Mouse (Mus musculus) urinary bladder, postnatal 14 days (tissue): ENCODE data around the gene Mlip.

ENCODE experiments used
- DNase-seq: peaks from one replicate; pipeline ENCODE4 v3.0.0; 2021; ENCODE audit warnings: low spot score

Mlip gene

DNA sequence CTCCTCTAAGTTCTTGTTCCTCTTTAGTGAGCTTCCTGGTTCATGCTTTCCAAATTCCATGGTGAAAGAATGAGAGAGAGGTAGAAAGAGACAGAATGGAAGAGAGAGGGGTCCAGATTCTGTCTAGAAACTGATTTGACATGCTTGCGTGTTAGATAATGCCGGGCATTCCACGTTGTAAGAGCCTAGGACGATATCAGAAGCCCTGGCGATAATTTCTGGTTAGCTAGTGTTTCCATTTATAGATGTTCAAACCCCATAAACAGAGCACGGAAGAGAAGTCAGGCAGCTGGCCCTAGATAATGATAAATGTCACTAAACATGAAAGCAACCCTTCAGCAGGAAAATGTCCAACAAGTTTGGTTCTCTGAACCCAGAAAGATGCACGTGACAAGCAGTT lies 5.1 kb downstream of the Mlip start:
- no peak for DNase-seq

DNA sequence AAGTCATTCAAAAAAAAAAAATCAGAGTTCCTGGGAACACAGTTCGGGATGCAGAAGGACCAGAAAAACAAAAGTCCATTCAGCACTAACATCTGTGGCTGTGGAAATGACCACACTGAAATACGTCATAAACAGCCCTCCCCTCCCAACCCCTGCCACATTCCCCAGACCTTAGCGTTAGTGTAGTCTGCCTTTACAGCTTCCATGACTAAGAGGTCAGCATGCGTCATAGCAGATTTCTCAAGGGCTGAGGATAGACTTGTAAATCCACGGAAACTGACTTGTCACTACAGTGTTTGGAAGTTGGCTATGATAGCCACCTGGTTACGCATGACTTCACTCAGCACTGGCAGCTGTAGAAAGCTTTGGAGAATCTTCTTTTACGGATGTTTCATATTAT lies 8.5 kb downstream of the Mlip start:
- DNase-seq, result no peak

DNA sequence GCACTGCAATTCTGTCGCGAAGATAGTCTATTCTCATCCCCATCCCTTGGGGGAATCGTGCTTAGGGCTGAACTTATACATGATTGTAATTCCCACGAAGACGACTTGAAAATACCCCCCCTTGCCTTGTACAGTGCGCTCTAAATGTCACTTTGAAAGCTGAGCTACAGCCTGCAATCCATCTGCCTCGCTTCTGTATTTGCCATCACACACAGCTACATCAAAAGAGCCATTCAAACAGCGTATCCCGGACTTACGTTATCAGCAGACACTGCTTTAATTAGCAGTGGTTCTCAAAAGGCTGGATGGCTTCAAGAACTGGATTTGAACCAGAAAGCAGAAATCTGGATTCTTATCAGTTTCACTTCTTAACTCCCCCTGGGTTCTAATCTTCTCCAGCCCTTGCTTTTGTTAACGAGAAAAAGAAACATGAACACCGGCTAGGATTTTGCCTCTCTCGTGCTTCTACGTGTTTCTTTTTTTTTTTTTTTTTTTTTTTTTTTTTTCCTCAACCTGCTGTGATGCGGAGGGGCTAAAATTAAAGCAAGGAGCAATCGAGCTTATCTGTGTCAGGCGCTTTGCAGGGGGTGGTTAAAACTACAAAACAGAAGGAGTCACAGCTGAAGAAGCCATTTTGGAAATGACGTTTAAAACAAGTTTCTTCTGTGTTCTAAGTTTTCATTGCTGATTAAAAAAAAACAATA lies 12.5 kb downstream of the Mlip start:
- no peak for DNase-seq

DNA sequence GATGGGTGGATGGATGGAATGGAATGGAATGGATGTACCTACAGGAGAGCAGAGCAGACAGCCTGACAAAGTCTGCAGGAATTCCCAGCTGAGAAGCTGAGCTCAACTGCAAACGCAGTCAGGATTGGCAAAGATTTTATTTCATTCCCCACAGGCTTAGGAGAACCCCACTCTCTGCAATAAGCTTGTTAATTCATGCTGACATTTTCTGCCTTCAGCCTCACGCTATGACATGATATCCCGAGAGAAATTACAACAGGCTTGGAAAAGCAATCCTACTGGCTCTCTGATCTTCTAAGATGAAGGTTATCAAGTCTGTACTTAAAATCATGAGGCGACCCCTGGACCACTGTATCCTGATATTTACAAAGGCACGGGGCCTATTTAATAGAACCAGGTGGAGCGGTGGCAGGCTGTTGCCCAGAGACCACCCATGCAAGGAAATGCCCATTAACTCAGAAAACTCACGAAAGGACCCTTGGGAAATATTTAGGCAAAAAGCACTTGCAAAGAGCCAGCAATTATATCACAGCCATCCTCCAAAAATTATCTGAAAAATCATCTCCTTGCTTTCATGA lies 13.1 kb downstream of the Mlip start:
- DNase-seq, result no peak

DNA sequence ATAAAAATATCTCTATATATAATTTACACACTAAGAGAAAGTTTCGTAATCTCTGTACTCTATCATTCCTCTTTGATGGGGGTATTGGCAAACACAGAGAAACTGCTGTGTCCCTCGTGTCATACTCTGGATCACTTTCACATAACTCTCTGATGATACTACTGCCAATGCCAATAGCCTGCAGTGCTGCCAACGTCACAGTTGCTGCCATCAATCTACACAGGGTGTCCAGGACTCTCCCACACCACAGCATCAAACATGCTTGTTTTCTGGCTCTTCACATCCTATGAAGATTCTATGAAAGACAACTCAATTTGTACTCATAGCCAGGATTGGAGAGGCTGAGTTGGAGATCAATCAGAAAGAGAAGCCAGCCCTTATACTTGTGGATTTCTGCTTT lies 17.4 kb downstream of the Mlip start:
- no peak for DNase-seq

DNA sequence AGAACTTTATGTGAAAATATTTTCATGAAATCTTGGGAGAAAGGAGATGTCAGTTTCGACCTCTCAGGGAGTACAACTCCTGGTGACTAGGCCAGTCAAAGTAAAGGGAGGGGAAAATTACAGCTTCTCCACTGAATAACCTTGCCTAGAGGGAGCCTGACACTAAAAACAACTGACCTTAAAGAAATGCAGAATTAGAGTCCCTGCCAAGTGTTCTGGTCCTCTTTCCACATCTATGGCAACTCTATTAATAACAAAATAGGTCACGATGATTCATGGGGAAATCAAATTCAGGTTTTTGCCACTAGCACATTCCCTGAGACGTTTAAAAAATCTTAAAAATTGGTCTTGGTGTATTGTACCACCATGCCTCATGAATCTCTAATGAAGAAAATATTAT lies 34.4 kb downstream of the Mlip start:
- DNase-seq, result no peak

DNA sequence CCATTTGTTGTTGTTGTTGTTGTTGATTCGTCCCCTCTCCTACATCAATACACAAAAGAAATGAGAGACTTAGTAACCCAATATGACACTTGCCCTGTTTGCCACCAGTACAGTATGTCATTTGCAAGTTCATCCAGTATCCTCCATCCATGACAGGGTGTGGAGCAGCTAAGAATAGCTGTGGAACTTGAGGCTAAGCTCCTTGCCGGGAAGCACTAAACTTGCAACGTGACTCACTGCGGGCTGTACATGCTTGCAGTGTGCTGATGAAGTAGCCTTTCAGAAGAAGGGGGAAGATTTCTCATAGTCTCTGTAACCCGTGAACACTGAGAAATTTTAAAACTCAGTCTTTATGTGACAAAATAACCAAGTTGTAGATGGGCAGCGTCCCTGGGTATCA lies 42.2 kb downstream of the Mlip start:
- no peak for DNase-seq

DNA sequence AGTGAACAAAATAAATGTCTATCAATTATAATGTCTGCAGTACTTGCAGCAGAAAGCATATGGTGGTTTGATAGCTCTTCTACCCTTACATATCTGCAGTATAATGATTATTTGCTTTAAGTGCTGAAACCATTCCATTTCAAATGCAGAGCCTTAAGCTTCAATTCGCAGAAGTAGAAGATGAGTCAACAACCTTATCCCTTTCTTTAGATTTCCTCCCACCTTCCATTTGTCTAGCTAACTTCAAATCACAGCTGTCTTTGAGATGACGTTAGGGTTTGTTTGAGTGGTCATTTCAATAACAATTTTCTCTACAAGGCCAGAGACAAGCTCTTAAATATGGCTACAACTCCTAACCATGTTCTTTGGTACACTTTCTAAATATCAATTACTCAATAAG lies 47.4 kb downstream of the Mlip start:
- DNase-seq, result no peak

DNA sequence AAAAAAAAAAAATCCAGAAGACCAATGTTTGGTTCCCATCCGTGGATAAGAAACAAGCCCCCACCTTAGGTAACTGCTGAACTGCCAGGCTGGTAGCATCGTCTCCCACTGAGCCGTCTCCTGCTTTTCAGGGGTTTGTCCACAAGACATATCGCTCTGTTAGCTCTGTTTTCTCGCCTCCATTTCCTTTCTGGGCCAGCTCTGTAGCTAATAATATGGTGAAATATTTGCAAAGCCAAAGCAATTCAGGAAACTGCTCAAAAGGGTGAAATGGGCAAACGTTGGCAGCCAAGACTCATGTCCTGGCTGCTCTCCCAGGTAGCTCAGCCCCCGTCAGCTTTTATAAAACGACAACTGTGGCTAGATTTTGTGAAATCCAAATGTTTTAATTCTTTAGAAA lies 50.4 kb downstream of the Mlip start:
- DNase-seq, result no peak

DNA sequence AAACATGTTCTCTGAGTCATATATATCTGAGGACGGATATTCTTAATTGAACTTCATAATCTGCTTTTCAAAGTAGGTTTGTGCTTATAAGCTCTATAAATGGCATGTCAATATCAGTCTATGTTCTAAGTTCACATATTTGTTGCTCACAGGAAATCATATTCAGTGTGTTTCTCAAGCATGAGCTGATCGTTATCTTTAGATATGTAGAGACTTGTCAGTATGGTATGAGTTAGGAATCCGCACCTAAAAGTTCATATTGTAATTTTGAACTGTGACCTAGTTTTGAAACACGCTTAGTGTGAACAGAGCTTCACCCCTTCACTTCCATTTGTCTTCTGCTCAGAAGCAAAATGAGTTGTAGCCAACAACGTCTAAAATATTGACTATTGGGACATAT lies 64.8 kb downstream of the Mlip start:
- no peak for DNase-seq

DNA sequence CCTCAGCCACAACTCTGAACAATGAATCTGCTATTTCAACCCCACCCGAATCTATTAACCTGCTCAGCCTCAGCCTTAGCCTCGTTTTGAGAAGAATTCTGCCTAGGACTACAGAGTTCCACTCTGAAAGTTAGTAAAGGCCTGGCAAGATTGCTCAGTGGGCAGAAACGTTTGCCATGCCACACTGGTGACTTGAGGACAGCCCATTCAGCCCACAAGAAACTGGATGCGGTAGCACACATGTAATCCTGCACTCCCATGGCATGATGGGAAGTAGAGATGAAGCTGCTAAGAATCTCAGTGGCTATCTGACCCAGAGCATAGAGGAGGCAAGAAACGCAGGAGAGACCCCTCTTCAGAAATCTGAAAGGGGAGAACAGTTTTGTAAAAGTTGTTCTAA lies 73.4 kb downstream of the Mlip start:
- DNase-seq, result no peak

DNA sequence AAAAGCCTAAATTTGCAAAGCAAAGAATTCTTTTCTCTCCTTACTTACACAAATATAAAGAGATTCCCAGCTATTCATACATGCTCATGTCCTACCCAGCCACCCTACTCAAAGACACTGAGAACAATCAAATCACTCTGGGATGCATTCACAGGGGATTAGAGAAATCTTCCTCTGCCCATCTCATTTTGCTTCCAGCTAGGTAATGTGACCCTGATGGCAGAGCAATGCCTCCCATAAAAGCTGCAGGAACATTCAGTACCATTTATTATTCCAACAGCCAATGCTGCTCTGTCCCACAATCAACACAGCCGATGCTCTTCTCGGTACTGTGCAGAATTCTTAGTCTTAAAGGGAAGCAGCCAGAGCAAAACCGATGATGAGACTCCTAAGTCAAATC lies 74.7 kb downstream of the Mlip start:
- no peak for DNase-seq

DNA sequence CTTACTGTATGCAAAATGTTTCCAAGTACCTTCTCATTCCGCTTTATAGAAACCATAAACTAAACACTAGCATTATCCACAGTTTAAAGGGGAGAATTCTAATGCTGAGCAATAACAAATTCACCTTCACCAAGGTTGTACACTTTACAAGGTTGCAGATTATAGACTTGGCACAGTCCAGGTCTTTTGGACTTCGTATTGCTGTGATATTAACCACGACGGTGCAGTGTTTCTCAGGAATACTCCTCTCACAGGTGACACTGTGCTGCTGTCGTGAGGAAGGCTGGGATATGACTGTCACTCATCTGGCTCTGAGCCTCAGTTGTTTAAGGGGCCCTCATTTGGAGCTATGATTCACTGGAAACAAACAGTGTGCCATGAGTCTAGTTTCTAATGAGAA lies 75.5 kb downstream of the Mlip start:
- DNase-seq, result no peak

DNA sequence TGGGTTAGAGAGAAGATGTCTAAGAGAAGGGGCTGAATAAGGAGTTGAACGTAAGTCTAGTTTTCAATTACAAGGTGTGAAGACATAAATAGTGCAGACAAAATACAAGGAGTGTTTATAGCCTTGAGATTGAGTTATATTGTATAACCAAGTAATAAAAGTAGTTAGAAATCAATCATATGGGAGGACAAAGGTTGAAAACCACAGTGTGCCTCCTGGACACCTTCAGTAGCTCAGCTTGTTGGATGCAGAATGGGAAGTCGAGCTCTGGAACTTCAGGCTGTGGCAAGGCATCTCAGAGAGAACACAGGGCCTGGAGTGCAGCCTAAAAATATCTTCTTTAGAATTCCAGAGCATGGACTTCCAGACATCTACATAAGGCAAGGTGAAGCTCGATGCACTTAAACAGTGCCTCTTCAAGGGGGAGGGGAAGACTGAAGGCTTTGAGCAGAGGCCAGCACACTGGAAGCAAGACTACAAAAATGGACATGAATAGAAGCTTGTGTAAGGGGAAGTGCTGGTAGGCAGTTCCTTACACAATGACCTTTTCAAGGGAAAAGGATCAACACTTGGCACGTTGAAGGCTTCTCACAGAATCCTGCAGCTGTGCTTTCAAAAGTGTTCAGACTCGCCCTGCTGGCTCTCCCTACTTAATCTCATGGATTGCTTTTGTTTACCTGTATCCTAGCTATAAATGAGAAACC lies 76.2 kb downstream of the Mlip start:
- peak; percentile 4 for DNase-seq

DNA sequence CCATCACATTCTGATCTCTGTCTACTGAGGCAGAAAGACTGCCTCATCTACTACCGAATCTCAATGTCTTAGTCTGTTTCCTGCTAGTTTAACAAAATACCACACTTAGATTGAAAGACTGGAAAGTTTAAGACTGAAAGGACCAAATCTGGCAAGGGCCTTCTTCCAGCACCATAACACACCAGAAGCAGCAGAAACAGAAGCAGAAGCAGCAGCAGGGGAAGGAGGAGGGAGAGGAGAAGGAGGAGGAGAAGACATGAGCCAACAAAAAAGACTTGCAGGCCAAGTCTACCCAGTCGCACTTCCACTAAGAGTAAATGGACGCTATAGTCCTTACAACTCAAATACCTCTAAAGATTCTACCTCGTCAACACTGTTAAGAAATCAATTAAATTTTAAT lies 80.0 kb downstream of the Mlip start:
- DNase-seq, result no peak

DNA sequence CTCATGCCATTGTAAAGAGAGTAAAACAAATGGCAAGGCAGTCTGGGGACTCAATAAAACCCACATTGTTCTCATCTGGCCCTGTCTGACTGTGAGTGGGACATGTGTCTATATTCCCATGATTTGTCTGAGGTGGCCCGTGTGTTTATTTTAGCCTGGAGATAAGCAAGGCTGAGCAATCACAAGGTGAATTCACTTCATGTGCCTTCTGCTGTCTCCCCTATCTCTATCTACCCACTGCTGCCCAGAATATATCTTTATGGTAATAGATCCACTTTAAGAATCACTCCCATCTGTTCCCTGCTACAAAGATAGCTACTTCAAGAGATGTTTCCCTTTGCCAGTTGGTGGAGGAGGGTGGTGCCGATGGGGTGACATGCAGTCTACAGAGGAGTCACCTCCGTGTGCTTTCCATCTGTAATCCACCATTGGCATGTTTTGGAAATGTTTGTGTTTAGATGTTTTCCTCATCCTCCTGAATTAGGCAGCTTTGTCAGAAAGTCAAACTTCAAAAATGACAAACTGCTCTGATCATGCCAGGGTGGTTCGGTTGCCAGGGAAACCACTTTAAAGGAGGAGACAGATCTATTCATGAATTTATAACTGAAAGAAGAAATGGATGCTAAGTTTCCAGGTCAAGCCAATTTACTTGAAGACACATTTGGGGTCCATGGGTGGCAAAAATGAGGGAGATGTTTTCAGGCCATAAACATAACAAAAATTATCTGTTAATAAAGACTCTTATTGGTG lies 87.3 kb downstream of the Mlip start:
- no peak for DNase-seq

DNA sequence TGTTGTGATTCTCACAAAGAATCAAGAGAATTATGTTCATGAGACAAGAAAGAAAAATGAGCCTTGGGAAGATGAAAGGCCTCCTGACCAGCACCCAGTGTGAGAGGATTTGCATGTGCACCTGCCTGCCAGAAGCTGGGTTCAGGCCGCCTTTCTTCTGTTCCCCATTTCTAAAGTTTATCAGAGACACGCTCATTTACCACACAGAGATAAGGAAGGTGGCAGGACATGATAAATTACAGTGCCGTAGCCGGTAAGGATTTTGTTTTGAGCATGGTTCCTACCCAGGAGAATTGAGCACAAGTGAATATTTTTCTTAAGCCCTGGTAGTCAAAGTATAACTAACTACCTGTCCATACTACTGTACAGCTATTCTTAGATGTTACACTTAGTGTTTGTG lies 93.7 kb downstream of the Mlip start:
- DNase-seq, result no peak

DNA sequence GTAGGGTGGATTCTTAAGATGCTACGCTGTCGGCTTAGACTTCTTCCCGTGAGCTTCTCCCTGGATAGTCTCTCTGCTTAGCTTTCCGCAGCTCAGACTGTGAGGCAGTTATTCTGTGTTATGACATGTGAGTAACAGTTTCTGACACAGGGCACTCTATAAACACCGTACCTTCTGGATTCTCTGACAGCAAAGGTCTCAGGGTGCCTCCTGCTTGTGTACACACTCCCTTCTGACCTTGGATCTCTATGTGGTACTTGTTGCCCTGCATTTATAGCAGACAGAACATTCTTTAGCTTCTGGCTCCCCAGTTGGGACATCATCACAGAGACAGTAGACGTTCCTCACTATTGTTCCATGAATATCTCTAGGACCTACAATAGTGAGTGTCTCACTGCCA lies 94.5 kb downstream of the Mlip start:
- DNase-seq, result no peak

DNA sequence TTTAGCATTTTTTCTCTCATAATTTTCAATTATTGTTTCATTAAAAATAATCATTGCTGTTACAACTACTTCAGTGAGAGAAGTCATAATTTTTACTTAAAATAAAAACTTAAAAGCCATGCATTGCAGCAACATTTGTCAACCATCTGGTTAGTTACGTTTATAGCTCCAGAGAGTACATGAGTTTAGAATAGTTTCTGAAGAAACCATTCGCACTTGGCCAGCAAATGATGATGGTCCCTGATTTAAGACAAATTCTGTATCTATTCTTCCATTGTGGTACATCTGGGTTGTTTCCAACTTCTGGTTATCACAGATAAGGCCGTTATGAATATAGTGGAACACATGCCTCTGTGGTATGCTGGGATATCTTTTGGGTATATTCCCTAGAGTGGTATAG lies 98.3 kb downstream of the Mlip start:
- DNase-seq, result no peak

DNA sequence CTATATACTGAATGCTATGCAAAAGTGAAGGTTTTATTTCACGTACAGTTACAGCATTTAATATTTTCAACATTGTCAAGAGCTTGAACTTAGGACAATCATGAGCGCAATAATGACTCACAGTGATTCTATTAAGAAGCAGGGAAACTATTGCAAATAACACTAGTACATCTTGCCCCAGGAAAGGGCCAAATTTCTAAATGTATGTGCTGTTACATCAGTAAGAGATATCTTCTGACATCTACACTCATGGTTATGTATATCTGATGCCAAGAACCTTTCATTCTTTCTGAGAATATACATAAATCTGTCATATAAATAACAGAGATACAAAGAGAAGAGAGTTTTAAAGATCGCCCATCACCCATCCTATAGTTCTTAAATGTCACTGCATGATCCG lies 100.0 kb downstream of the Mlip start:
- no peak for DNase-seq

DNA sequence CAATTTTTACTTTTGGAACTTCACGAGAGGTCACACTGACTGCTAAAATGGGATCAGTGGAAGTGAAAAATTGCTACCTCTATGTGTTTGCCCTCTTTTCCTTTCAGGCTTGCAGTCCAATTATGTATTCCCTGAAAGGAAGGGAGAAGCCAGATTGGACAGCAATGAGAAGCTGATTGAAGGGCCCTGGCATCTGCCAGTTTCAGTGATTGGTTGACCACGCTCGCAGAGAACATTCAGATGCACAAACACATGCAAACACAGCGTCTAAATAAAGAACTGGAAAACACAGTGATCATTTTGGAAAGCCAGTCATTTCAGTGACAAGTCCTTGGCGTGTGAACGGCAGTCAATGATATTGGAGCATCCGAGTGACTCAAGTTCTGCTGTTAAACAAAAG lies 100.6 kb downstream of the Mlip start:
- no peak for DNase-seq

DNA sequence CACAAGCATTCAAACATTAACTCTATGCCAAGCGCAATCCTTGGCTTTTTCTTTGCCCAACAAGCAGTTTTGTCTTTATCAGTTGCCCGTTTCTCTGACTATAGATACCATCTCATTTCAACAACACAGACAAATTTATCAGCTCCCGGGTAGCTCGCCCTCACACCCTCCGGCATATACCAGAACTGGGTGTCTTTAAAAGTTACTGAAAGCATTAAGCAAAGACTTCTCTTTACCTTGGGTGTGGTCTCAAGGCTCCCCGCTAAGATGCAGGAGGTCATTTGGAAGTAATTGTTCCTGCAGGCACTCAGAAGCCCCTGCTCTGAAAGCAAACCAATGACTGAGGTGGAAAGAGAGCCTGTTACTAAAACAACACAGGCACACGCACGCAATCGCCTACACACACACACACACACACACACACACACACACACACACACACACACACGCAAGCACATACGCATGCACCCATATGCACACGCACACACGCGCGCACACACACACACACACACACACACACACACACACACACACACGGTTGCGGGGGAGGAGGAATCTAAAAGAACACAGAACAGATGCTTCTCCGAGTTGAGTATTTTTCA lies 101.2 kb downstream of the Mlip start:
- DNase-seq, result no peak

DNA sequence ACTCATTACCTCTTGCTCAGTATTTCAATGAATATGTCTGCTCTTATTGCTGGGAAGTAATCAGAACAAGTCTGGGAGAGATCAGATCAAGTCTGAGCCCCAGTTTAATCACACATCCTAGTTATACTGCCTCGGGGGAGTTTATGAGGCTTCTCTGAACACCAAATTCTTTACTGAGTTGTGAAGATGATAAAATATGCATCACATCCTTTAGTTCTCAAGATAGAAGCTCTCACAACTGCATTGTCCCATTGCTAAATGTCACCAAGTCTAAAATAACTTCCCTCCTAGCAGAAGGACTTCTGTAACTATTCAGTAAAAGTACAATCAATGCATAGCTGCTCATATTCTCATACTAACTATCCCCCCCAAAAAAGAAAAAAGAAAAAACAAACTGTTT lies 154.5 kb downstream of the Mlip start:
- DNase-seq, result no peak
